Mouse (Mus musculus): ENCODE measurements around the gene Cops7a.
A peak's percentile ranks its signal among the peaks of the same experiment; 100 is the strongest.

- TF ChIP-seq CTCF (IDR thresholded peaks at IDR 0.05; ENCODE audit: control insufficient read depth, insufficient read depth, insufficient read length), result no peak
- no peak for TF ChIP-seq MYOD1 (IDR thresholded peaks at IDR 0.05; ENCODE audit: control insufficient read depth, insufficient read length, low read depth)
- peak; percentile 99 for TF ChIP-seq MAX (IDR thresholded peaks at IDR 0.05)
These were observed at the start of gene Cops7a for GRCm38 (mm10) chr6:124965088-124965719.
